In genomic region chr4:117023469-117023868, GRCm38 (mm10) we compare ENCODE assay signal across 24 mouse cellular contexts.
"Had no signal": no experiment of that assay in that cellular context is flagged by ENCODE, and none has a peak within 500 bp of the region (broad histone marks: within the 10 kb centered on the region; RNA-seq: fewer than 3 reads in every experiment).

No protein-coding gene starts in this region.

- H3K27ac ChIP-seq: gastrocnemius, adult 2 months; heart, embryonic 10.5 days; hindbrain, embryonic 10.5 days; hindbrain, embryonic 12.5 days; hindbrain, embryonic 14.5 days; intestine, embryonic 15.5 days; layer of hippocampus, adult 2 months; left cerebral cortex, adult 2 months; limb, embryonic 10.5 days; limb, embryonic 12.5 days had no signal

- H3K27me3 ChIP-seq: heart, embryonic 12.5 days; hindbrain, embryonic 12.5 days; intestine, embryonic 15.5 days; limb, embryonic 12.5 days had no signal

- ATAC-seq: hindbrain, embryonic 16.5 days; inflammation-experienced regulatory T-cells, adult 6 months; intestine, embryonic 15.5 days; intestine, postnatal 0 days had no signal

- H3K9me3 ChIP-seq: heart, embryonic 10.5 days; heart, embryonic 12.5 days; hindbrain, embryonic 10.5 days; hindbrain, embryonic 12.5 days; intestine, embryonic 15.5 days; limb, embryonic 10.5 days; limb, embryonic 12.5 days had no signal

- H3K4me2 ChIP-seq: heart, embryonic 12.5 days; hindbrain, embryonic 12.5 days; hindbrain, embryonic 14.5 days; intestine, embryonic 15.5 days; limb, embryonic 12.5 days had no signal

- DNase-seq: gastrocnemius, adult 2 months; gastrocnemius, postnatal 10 days; gastrocnemius, postnatal 25 days; heart, adult 18-20 months; heart, postnatal 10 days; heart, postnatal 4 days; kidney, adult 18-20 months; kidney, adult 8-10 months; kidney, postnatal 10 days; kidney, postnatal 25 days; kidney, postnatal 4 days had no signal

- H3K4me3 ChIP-seq: gastrocnemius, adult 2 months; heart, embryonic 10.5 days; heart, embryonic 12.5 days; hindbrain, embryonic 10.5 days; hindbrain, embryonic 12.5 days; intestine, embryonic 15.5 days; layer of hippocampus, adult 2 months; left cerebral cortex, adult 2 months; limb, embryonic 10.5 days; limb, embryonic 12.5 days had no signal

- H3K9ac ChIP-seq: heart, embryonic 12.5 days; hindbrain, embryonic 12.5 days; hindbrain, embryonic 14.5 days; intestine, embryonic 15.5 days; limb, embryonic 12.5 days had no signal
